Mouse (Mus musculus): ENCODE measurements around the gene Ppp2r5c. TPM values are rescaled to one million over a fixed set of nuclear protein-coding genes. Genes with fewer than 3 reads are reported as not detected.

The Ppp2r5c gene
- polyA plus RNA-seq, 1 experiment from 2014 or later, result 143 TPM

DNA sequence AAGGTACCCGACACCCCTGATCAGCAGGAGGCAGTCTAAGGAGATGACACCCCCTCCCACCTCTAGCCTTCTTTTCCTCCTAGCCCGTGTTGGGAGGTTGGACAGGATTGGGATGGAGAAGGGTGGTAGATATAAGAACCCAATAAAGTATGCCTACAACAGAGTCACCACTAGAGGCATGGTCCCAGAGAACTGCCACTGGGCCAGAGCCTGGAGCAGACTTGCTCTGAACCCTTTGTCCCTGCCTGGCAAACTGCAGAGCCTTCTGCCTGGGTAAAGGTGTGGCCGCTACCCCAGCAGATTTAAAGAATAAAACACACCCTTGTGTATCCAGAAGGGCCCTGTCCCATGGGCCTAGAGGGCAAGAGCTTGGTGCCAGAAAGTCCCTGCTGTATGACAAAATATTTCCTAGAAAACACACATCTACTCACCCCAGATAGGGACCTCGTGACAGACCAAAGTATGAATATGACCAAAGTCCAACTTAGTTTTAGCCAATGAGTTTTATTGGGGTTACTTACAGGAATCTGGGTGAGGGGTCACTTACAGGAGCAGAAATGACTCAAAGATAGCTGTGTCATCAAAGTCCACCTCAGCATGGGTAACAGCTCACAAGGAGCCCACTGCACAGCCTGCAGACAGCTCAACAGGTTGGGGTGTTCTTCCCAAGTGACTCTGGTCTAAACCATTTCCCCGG lies 22.8 kb upstream of the Ppp2r5c start:
- 58% methylated on average over 5 of the region's 5 CpGs for WGBS

DNA sequence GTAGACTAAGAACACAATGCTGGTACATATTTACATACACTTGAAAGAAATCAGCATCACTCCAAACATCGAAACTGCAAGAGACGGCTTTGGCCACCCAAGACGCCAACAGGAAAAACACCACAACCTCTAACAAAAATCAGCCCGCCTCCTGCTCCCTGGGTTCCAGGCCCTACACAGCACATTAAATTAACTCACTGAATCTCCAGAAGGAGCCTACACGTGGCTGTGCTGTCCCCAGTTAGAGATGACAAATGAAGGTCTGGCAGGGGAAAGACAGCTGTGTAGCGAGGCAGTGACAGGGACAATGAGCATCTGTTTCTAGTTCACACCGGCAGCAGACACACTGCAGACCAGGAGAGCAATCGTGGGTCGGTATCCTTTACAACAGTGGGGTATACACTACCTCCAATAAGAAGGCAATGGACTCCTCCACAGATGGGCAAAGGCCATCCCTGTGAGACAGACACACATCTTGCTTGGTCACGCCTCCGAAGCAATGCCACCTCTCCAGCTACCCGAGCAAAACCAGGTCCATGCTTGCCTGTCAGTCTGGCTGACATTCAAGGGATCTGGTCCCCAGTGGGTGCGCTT lies 20.4 kb upstream of the Ppp2r5c start:
- Histone ChIP-seq H3K4me1 (replicated peaks; ENCODE audit: control insufficient read depth, insufficient read depth, low read length) (peaks cover 2% of the 10 kb centered on the region; the same call in 1 of the 2 replicates), H3K4me3 (ENCODE audit: low read depth, low read length) (no peak overlapping the region), H3K9me3 (ENCODE audit: control insufficient read depth) (no peaks in the 10 kb centered on the region), H3K27ac (ENCODE audit: low read depth, low read length) (no peak overlapping the region), H3K9ac (ENCODE audit: low read depth, low read length) (no peak overlapping the region), H3K36me3 (ENCODE audit: control insufficient read depth, insufficient read depth) (no peaks in the 10 kb centered on the region), H3K4me2 (replicated peaks; ENCODE audit: low read depth) (no peak overlapping the region), H3K27me3 (replicated peaks; ENCODE audit: control insufficient read depth, insufficient read depth, low read length) (no peaks in the 10 kb centered on the region)
- ATAC-seq, result no peak
- WGBS, result 75% methylated on average over 13 of the region's 13 CpGs
- TF ChIP-seq CTCF (IDR thresholded peaks at IDR 0.05; ENCODE audit: low read depth), result no peak

More for the DNA sequence above, 22.8 kb upstream of the Ppp2r5c start:
- Histone ChIP-seq H3K4me2 (replicated peaks; ENCODE audit: low read depth) (no peak overlapping the region), H3K4me3 (ENCODE audit: low read depth, low read length) (no peak overlapping the region), H3K9me3 (ENCODE audit: control insufficient read depth) (no peaks in the 10 kb centered on the region), H3K36me3 (ENCODE audit: control insufficient read depth, insufficient read depth) (no peaks in the 10 kb centered on the region), H3K9ac (ENCODE audit: low read depth, low read length) (peak overlapping the region; percentile 27; the same call in 1 of the 2 replicates), H3K4me1 (replicated peaks; ENCODE audit: control insufficient read depth, insufficient read depth, low read length) (peaks cover 2% of the 10 kb centered on the region; the same call in 1 of the 2 replicates), H3K27me3 (replicated peaks; ENCODE audit: control insufficient read depth, insufficient read depth, low read length) (no peaks in the 10 kb centered on the region), H3K27ac (ENCODE audit: low read depth, low read length) (peak overlapping the region; percentile 89)
- peak; percentile 81 for ATAC-seq
- TF ChIP-seq CTCF (IDR thresholded peaks at IDR 0.05; ENCODE audit: low read depth), result peak; percentile 59

DNA sequence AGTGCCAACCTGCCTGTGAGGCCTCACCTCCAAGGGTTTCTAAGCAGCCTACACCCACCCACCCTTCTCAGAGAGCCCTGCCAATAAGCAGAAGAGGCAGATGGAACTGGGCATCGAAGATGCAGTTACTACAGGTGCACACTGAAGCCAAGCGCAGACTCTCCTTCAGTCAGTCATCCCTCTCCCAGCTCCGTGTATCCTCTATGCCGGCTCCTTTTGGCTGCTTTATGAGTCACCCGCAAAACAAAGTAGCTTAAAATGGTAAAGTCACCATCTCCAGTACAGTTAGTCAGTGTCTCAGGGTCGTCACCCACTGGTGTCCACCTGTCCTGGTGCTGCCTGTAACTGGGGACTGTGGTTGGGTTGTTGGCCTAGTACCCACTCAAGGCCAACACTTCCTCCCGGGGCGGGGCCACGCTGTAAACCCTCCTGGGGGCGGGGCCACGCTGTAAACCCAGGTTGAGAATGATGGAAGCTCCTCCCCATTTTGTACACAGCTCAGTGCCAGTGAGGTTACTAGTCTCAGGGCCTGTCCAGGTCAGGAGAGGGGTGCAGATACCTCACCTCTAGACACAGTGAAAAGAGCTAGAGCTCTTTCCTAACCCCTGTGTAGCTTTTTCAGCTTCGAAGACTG lies 17.5 kb upstream of the Ppp2r5c start:
- H3K4me1 ChIP-seq (replicated peaks; ENCODE audit: control insufficient read depth, insufficient read depth, low read length), result peaks cover 2% of the 10 kb centered on the region; the same call in 1 of the 2 replicates
- no peak overlapping the region for H3K27ac ChIP-seq (ENCODE audit: low read depth, low read length)
- 61% methylated on average over 12 of the region's 12 CpGs for WGBS
- no peak for TF ChIP-seq CTCF (IDR thresholded peaks at IDR 0.05; ENCODE audit: low read depth)
- H3K27me3 ChIP-seq (replicated peaks; ENCODE audit: control insufficient read depth, insufficient read depth, low read length), result no peaks in the 10 kb centered on the region
- no peak overlapping the region for H3K4me3 ChIP-seq (ENCODE audit: low read depth, low read length)
- no peaks in the 10 kb centered on the region for H3K36me3 ChIP-seq (ENCODE audit: control insufficient read depth, insufficient read depth)
- H3K9ac ChIP-seq (ENCODE audit: low read depth, low read length), result no peak overlapping the region
- H3K4me2 ChIP-seq (replicated peaks; ENCODE audit: low read depth), result no peak overlapping the region
- no peak for ATAC-seq
- no peaks in the 10 kb centered on the region for H3K9me3 ChIP-seq (ENCODE audit: control insufficient read depth)

DNA sequence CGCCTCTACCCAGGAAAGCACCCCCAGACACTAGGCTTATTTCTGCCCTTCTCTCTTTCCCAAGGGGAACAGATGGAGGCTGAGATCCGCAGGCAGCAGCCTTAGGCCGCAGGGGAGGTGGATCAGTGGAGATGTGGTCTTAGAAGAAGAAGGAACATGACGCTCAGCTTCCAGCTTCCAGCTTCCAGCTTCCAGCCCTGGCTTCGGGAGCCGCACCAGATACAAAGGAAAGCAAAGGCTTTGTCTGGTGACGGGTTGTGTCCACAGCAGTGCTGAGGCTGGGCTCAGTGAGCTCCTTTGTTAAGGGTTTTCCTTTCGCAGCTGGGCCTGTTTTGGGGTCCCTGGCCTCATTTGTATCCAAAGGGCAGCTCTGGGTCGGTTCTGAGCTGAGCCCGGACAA lies 16.9 kb upstream of the Ppp2r5c start:
- H3K4me3 ChIP-seq (ENCODE audit: low read depth, low read length), result no peak overlapping the region
- H3K27me3 ChIP-seq (replicated peaks; ENCODE audit: control insufficient read depth, insufficient read depth, low read length), result no peaks in the 10 kb centered on the region
- no peaks in the 10 kb centered on the region for H3K9me3 ChIP-seq (ENCODE audit: control insufficient read depth)
- no peak overlapping the region for H3K9ac ChIP-seq (ENCODE audit: low read depth, low read length)
- no peak for TF ChIP-seq CTCF (IDR thresholded peaks at IDR 0.05; ENCODE audit: low read depth)
- H3K27ac ChIP-seq (ENCODE audit: low read depth, low read length), result no peak overlapping the region
- no peak for ATAC-seq
- no peaks in the 10 kb centered on the region for H3K36me3 ChIP-seq (ENCODE audit: control insufficient read depth, insufficient read depth)
- H3K4me2 ChIP-seq (replicated peaks; ENCODE audit: low read depth), result no peak overlapping the region
- WGBS, result 80% methylated on average over 10 of the region's 10 CpGs
- H3K4me1 ChIP-seq (replicated peaks; ENCODE audit: control insufficient read depth, insufficient read depth, low read length), result peaks cover 2% of the 10 kb centered on the region; the same call in 1 of the 2 replicates

DNA sequence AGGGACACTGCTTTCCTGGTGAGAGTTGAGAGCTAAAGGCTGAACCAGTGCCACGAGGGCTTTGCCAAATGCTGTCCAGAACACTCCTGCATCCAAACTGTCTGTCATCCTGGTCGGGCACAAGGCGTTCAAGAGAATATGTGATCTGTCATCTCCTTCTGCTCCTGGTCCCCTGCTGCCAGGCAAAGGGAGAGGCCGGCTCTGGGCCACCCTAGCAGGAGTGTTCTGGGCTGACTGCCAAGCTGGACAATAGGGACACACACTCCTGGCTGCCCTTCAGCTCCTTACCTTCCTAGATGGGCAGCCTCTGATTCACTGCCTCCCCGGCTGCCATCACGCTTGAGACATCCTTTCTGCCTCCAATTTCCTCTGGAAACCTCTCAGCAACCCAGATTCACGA lies 15.1 kb upstream of the Ppp2r5c start:
- no peak overlapping the region for H3K4me3 ChIP-seq (ENCODE audit: low read depth, low read length)
- H3K36me3 ChIP-seq (ENCODE audit: control insufficient read depth, insufficient read depth), result no peaks in the 10 kb centered on the region
- ATAC-seq, result no peak
- 55% methylated on average over 7 of the region's 7 CpGs for WGBS
- H3K9me3 ChIP-seq (ENCODE audit: control insufficient read depth), result no peaks in the 10 kb centered on the region
- no peak overlapping the region for H3K27ac ChIP-seq (ENCODE audit: low read depth, low read length)
- TF ChIP-seq CTCF (IDR thresholded peaks at IDR 0.05; ENCODE audit: low read depth), result no peak
- H3K4me1 ChIP-seq (replicated peaks; ENCODE audit: control insufficient read depth, insufficient read depth, low read length), result no peaks in the 10 kb centered on the region
- no peak overlapping the region for H3K9ac ChIP-seq (ENCODE audit: low read depth, low read length)
- H3K4me2 ChIP-seq (replicated peaks; ENCODE audit: low read depth), result no peak overlapping the region
- H3K27me3 ChIP-seq (replicated peaks; ENCODE audit: control insufficient read depth, insufficient read depth, low read length), result no peaks in the 10 kb centered on the region

DNA sequence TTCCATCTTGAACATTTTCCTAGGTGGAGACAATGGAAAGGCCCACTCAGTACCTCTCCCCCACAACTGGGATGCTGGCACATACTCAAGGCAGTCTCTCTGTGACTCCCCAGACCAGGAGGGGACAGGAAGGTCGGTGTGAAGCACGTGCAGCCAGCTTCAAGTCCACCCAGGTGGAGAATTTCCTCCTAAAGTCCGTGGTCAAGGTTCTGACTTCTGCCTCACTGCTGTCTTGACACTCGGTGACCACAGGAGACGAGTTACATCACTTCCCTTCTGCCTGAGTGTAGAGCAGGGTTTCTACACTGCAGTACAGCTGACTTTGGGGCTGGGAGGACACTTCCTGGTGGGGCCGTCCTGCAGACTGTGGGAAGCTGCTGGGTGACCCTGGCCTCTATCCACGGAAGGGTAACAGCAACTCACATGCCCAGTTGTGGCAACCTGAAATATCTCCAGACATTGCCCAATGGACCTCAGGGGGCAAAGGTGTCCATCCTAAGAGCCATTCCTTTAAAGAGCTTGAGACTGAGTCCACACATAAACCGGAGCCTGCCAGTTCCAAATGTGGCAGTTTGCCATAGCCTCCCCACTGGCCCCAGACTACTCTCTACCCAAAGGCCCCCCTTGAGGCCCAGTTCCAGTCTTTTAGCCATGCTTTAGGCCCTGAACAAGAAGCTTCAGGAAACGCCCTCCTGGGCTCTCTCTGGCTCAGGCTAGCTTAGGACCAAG lies 10.1 kb upstream of the Ppp2r5c start:
- peak overlapping the region; percentile 77 for H3K27ac ChIP-seq (ENCODE audit: low read depth, low read length)
- WGBS, result 37% methylated on average over 9 of the region's 9 CpGs
- H3K9ac ChIP-seq (ENCODE audit: low read depth, low read length), result no peak overlapping the region
- H3K4me1 ChIP-seq (replicated peaks; ENCODE audit: control insufficient read depth, insufficient read depth, low read length), result no peaks in the 10 kb centered on the region
- H3K9me3 ChIP-seq (ENCODE audit: control insufficient read depth), result no peaks in the 10 kb centered on the region
- peak; percentile 14; the same call in 1 of the 2 replicates for ATAC-seq
- TF ChIP-seq CTCF (IDR thresholded peaks at IDR 0.05; ENCODE audit: low read depth), result no peak
- H3K27me3 ChIP-seq (replicated peaks; ENCODE audit: control insufficient read depth, insufficient read depth, low read length), result no peaks in the 10 kb centered on the region
- H3K4me2 ChIP-seq (replicated peaks; ENCODE audit: low read depth), result no peak overlapping the region
- no peak overlapping the region for H3K4me3 ChIP-seq (ENCODE audit: low read depth, low read length)
- H3K36me3 ChIP-seq (ENCODE audit: control insufficient read depth, insufficient read depth), result no peaks in the 10 kb centered on the region

All from intestine, postnatal 0 days (tissue).